Mouse (Mus musculus) T-helper 17 cell (primary cell): ENCODE measurements around the gene Ndc80.
"Not testable (repeated sequence)": the region's sequence is repeated elsewhere in the genome, so short reads cannot be mapped to it uniquely, and the experiment has no call there.

Experiments used
- in situ Hi-C, 2 experiments: fragments of 300-600 bp; cut with MboI, MseI; formaldehyde crosslinking; loops; 1 replicate in 1 of 2; 2 replicates in 1 of 2; pipeline ENCODE4 v1.15.1; 2025; ENCODE audit warnings: high pct_unique_total_duplicates in 2 of 2

The Ndc80 gene

GRCm38 (mm10) chr17:71526711-71527564, at the start of gene Ndc80:
TSS of gene Ndc80 (minus strand) at chr17:71526857.
- in situ Hi-C loops: loop anchor here in 1 of 2 experiments (5.0 kb wide), 1 partner anchor 85 kb away; no protein-coding TSS in a partner anchor

- in situ Hi-C loops: no loop called here
These were observed 35.0 kb upstream of the Ndc80 start for GRCm38 (mm10) chr17:71561631-71562030.

DNA sequence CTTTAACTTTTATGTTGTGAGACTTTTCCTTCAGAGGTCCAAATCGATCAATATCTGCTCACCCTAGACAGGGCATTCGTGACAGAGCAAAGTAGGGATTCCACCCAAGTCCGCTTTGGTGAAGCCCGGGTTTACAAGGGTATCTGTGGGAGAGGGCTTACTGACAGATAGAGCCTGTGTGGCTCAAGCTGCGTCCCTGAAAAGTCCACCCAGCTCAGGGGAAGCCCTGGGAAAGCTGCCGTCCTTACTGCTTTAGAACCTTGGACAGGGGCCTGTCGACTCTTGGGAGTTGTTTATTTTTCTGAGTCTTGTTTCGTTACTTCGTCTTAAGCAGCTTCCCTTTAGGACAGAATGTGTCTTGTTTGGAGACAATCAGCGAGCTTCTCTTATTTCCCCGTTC, 26.2 kb upstream of the Ndc80 start:
- in situ Hi-C loops: loop anchor here (5.0 kb wide), 2 partner anchors 44 to 119 kb away; partner anchors contain the start of gene Togaram2 (in 1 of the 2)

DNA sequence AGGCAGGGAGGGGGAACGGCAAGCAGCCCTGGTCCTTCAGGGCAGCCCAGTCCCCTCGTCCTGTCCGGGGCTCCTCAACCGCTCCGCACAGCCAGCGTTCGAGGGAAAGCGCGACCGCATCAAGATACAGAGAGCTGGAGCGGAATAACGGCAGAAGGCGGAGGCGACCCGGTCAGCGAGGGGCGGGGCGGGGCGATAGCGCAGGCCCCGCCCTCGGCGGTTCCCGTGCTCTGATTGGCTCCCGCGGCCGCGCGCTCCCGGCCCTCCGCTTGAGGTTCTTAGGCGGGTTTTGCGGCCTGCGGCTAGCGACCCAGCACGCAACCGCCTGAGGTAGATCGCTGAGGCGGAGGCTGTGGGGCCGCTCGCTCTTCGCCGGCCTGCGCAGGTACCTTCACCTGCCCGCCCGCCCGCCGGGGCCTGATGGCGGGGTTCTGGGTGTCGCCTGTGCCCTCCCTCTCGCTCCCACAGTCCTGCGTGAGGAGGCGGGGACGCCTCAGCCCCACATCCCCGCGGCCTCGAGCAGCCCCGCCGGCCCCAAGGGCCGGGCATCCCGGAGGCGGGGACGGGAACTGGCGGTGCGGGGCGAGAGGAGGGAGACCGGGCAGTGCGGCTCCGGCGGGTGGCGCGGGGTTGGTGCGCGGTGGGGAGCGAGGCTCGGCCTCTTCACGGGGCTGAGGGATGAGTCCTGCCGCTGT, 25.2 kb upstream of the Ndc80 start, which contains the start of gene Spdya:
Spdya (plus strand) TSS at position 305 of the 695 bp plus-strand sequence.
- in situ Hi-C loops: loop anchor here (5.0 kb wide), 2 partner anchors 45 to 120 kb away; partner anchors contain the start of gene Togaram2 (in 1 of the 2)

DNA sequence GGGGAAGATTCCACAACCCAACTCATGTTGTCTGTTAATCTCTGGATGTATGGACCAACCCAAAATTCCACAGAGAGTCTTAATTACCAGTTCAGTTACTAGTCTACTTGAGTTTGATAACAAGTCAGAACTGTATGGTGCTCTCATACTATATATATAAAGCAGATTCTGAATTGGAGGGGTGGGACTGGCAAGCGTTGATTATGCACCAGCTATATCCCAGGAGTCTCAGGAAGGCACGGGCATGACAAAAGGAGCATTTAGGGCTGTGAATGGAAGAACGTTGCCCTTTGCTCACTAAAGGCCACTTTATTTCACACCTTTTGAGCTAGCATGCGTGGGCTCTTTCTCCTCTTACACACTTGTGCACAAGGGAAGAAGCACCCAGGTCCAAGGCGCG, 24.7 kb upstream of the Ndc80 start:
- in situ Hi-C loops: loop anchor here (5.0 kb wide), 2 partner anchors 46 to 121 kb away; partner anchors contain the start of gene Togaram2 (in 1 of the 2)

DNA sequence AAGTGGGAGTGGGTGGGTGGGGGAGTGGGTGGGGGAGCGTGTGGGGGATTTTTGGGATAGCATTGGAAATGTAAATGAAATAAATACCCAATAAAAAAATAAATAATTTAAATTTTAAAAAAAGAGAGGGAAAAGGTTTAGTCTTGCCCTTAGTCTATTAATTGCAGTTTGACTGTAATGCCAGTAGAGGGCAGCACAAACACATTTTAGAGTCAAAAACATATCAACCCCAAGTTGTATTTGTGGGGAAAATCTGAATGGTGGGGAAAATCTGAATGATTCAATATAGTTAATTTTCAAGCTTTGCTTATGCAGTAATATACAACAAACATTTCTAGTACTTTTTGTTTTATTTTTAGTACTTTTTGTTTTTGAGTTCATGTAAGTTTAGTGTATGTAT, 21.9 kb upstream of the Ndc80 start:
- in situ Hi-C loops: no loop called here

DNA sequence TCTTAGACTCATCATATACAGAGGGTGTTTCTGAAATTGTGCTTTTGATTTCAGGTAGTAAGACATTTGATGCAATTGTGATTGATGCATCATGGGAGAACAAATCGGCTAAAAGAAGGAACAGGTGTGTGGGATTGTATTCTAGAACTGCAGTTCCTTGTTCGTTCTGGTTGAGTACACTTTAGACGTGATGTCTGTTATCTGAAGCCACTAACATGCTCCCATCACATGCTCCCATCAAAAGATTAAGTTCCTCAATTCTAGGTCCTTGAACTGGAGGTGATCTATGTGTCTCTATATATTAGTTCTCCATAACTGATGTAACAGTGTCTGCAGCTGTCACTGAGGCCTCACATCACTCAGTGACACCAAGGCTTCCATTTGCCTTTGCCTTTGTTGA, 10.5 kb upstream of the Ndc80 start:
- in situ Hi-C loops: no loop called here

DNA sequence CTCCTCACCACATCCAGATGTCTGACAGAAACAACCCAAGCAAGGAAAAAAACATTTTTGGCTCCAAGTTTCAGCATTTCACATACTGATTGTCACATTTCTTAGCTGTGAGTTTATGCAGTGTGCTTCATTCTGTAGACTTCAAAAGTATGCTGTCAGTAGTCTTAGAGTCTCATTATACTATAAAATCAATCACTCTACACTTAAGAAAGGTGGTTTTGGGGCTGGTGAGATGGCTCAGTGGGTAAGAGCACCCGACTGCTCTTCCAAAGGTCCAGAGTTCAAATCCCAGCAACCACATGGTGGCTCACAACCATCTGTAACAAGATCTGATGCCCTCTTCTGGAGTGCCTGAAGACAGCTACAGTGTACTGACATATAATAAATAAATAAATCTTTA, 8.9 kb upstream of the Ndc80 start:
- in situ Hi-C loops: not testable (repeated sequence)

GRCm38 (mm10) chr17:71528042-71528441, 1.4 kb upstream of the Ndc80 start:
- in situ Hi-C loops: loop anchor here in 1 of 2 experiments (5.0 kb wide), 1 partner anchor 84 kb away; no protein-coding TSS in a partner anchor

- in situ Hi-C loops: loop anchor here in 1 of 2 experiments (5.0 kb wide), 1 partner anchor 86 kb away; no protein-coding TSS in a partner anchor
These were observed 352 bp downstream of the Ndc80 start for GRCm38 (mm10) chr17:71526302-71526708.

DNA sequence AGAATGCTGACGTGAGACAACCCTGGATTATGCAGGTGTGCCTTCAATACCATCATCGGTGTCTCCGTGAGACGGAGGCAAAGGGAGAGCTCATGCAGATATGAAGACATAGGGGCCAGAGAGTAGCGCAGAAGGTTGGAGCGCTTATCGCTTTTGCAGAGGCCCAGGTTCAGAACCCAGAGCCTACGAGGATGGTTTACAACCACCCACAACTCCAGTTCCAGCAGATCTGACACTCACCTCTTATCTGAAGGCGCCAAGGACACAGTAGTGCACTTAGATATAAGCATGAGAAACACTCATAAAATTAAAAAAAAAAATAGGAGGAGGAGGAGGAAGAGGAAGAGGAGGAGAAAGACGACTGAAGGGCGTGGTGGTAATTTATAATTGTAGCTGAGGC, 16.4 kb downstream of the Ndc80 start:
- in situ Hi-C loops: loop anchor here in 1 of 2 experiments (10.0 kb wide), 1 partner anchor 125 kb away; no protein-coding TSS in a partner anchor

DNA sequence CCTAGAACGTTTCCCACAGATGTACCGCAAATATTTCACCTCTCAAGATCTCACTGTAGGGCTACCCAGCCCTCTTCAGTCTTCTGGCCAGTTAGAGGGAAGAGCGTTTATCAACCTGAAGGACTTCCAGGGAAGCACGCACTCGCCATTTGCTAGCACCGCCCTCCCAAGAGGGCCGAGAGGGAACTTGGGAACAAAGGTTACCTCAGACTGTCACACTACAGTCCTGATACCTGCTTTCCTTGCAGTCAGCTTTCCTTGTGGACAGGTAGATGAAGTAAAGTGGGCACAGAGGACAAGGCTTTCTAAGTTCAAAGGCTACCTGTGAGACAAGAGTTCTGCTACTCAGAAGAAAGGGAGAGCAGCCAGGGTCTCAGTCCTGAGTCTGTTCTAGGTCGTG, 19.8 kb downstream of the Ndc80 start:
- in situ Hi-C loops: no loop called here

DNA sequence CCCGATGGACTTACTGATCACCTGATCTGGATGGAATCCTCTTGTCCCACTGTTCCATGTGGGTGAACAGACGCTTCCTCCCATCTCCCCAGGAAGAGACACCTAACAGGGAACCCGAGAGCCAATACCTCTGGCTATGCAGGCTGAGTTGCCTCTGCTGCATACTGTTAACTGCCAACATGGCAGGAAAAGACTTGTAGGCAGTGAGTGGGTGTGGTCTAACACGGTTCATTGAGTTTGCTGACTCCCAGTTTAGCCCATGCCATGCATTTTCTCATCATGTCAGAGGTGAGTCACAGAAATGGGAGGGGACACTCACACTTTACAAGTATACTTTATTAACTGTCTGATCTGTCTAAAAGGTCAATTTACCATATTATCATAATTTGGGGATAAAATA, 30.9 kb downstream of the Ndc80 start:
- in situ Hi-C loops: no loop called here

- in situ Hi-C loops: no loop called here
These were observed 35.3 kb downstream of the Ndc80 start for GRCm38 (mm10) chr17:71491332-71491686.

DNA sequence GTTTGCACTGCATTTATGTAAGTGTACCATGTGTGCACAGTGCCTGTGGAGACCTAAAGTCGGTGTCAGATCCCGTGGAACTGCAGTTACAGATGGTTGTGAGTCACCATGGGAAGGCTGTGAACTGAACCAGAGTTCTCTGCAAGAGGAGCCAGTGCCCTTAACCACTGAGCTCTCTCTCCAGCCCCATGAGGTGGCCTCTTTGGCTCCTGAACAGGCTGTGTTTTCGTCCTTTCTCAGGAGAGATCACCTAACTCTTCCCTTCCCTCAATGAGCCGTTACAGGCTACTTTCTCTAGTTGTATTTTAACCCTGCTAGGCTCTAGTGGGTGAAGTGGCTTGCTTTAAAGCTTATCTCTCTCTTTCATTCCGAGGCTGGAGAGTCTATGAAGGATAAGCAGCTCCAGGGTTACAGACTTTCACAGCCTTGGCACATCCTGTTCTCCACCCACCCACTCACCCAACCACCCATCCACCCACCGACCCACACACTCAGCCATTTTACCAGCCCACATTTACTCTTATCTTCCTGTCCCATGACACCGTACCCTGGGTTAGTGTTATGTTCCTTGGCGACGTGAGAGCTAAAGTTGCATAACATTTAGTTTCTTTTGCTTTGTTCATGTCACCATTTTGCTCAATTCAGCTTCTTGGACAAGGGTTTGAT, 35.9 kb downstream of the Ndc80 start:
- in situ Hi-C loops: no loop called here

DNA sequence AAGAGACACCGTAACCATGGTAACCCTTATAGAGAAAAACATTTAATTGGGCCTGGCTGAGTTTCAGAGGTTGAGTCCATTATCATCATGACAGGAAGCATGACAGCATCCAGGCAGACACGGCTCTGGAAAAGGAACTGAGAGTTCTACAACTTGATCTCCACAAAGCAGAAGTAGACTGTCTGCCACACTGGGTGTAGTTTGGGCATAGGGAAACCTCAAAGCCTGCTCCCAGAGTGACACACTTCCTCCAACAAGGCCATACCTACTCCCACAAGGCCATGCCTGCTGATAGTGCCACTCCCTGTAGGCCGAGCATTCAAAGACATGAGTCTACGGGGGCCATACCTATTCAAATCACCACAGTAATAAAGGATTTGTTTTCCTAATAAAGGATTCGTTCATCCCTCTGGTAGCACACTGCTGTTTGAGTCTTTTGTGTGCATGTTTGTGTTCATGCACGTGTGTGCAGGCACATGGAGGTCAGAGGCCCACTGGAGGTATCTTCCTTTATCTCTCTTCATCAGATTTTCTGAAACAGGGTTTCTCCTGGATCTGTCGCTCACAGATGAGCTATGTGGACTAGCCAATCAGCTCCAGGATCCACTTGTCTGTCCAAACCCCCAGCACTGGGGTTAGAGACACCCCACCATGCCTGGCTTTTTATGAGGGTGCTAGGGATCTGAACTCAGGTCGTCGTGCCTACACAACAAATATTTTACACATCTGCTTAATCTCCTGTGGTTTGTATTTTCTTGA, 36.8 kb downstream of the Ndc80 start:
- in situ Hi-C loops: no loop called here

DNA sequence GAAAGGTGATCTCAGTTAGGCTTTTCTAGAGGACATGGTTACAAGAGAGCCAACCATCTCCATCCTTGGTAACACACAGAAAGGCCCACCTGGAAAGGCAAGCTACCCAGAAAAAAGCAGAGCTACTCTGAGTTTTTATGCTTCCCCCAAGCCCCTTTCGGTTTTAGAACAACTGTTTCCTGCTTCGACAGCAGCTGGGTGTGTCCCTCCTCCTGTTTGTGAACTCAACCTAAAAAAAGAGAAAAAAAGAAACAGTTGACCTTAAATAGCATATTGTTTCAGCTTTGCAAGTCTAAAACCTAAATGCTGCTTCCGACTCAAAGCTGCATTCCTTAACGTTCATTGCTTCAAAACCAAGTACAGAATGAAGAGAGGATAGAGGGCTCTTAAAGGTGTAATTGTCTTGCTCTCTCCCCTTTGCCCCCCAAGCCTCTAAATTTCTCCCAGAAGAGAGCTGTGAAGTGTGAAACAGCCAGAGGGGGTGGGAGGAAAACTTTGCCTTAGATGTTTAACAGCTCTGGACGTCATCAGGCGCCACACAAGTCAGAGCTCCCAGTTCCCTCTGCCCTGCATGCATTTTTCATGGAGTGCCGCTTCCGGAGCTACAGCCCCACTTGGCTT, 40.3 kb downstream of the Ndc80 start:
- in situ Hi-C loops: no loop called here

DNA sequence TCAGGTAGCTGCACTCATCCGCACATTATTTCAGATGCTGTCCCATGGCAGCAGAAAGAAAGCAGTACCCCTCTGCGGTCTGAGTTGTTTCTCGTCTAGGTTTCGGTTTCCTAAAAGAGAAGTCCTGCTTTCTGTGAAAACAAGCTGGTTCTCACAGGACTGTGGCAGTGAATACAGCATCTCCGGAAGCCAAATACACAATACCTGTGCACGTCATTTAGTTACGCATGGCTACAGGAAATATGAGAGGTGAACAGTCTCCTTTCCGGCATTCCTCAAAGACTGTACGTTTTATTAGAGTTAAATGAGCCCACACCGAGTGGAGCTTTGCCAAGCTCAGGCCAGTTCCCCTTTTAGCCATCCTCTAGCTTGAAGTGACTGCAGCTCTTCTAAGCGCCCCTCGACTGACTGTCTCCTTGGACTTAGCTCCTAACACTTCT, 40.8 kb downstream of the Ndc80 start:
- in situ Hi-C loops: no loop called here

DNA sequence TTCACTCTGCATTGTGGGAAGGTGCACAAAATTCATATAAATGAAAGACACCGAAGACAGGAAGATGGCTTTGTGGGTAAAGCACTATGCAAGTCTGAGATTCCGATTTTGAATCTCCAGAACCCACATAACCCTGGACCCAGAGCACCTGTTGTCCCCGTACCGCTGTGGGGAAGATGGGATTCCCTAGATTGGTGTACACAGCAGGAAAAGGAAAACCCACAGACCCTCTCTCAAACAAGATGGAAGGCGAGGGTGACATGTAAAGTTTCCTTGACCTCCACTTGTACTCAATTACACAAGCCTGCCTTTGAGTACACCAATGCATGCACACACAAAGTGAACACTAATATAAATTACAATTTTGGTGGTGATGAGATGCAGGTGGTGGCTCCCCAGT, 41.9 kb downstream of the Ndc80 start:
- in situ Hi-C loops: no loop called here

DNA sequence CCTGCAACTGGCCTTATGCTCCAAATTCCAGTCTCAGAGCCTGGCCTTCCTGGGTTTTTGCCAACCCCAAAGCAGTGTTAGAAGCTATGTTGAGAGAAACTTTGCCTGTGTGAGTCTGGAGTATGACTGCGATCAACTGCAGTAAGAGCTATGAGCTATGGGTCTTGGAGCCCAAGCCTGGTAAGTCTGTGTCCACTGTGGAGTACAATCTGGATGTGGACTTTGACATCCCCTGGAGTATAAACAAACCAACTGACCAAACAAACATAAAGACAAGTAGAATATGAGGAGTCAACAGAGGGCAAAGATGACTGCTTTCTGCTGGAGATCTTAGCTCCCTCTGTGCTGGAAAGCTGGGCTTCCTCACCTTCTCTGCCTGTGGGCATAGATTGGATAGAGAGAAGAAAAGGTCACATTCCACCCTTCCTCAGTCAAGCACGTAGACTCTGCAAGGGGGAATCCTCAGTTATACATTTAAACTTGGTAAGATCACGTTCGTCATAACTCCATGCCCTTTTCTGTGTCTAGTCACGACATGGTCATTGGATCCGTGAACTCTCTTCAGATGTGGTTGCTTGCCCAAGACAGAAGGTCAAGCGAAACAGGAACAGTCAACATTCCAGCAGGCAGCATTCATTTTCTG, 43.1 kb downstream of the Ndc80 start:
- in situ Hi-C loops: no loop called here
